Mouse (Mus musculus) lung, embryonic 14.5 days (tissue): ENCODE measurements at regions not wholly inside any gene's neighbourhood (a gene's known extent, or its start where the extent isn't known, plus 50 kb on each side); places are given as distances from the start of the nearest gene placed in this dataset.

ENCODE experiments used
- ATAC-seq: fragments of 200-750 bp; cut with Nextera tagmentation; 2 replicates; pipeline ENCODE4 v1.8.0; 2017; ENCODE audit warnings: mild to moderate bottlenecking, moderate TSS enrichment, moderate library complexity; ENCODE audit not compliant: insufficient read depth
- DNase-seq: peaks from one replicate; pipeline ENCODE4 v3.0.0-alpha.2; 2015
- H3K27ac ChIP-seq: fragments of 300-500 bp; sonication (generic); 2 replicates; pipeline ENCODE4 v1.5.1; 2014; ENCODE audit warnings: low read depth, mild to moderate bottlenecking, moderate library complexity
- H3K27me3 ChIP-seq: fragments of 300-500 bp; sonication (generic); 2 replicates; pipeline ENCODE4 v1.6.1; 2014; ENCODE audit warnings: low read length, control low read depth; ENCODE audit not compliant: insufficient read depth
- H3K36me3 ChIP-seq: fragments of 300-500 bp; sonication (generic); 2 replicates; pipeline ENCODE4 v1.6.1; 2014; ENCODE audit warnings: control low read depth; ENCODE audit not compliant: insufficient read depth
- H3K4me1 ChIP-seq: fragments of 300-500 bp; sonication (generic); 2 replicates; pipeline ENCODE4 v1.6.1; 2014; ENCODE audit warnings: antibody characterized with exemption, control low read depth; ENCODE audit not compliant: insufficient read depth
- H3K4me2 ChIP-seq: fragments of 300-500 bp; sonication (generic); 2 replicates; pipeline ENCODE4 v1.6.1; 2014; ENCODE audit warnings: mild to moderate bottlenecking
- H3K4me3 ChIP-seq: fragments of 300-500 bp; sonication (generic); 2 replicates; pipeline ENCODE4 v1.5.1; 2014; ENCODE audit warnings: low read depth, low read length
- H3K9ac ChIP-seq: fragments of 300-500 bp; sonication (generic); 2 replicates; pipeline ENCODE4 v1.6.1; 2014
- H3K9me3 ChIP-seq: fragments of 300-500 bp; sonication (generic); 2 replicates; pipeline ENCODE4 v1.6.1; 2016; ENCODE audit warnings: low read depth, low read length, control low read depth
- CTCF ChIP-seq: IDR thresholded peaks from 2 replicates; pipeline ENCODE4 v1.5.1; 2016; ENCODE audit warnings: antibody characterized with exemption, low read depth
- WGBS: fragments of 180-500 bp; shearing (Covaris S2); extraction: QIAGEN DNeasy Blood & Tissue Kit; methylation state at CpG from one replicate; pipeline ENCODE4 v1.1.7; 2014; 5-methylcytosine and 5-hydroxymethylcytosine counted together

DNA sequence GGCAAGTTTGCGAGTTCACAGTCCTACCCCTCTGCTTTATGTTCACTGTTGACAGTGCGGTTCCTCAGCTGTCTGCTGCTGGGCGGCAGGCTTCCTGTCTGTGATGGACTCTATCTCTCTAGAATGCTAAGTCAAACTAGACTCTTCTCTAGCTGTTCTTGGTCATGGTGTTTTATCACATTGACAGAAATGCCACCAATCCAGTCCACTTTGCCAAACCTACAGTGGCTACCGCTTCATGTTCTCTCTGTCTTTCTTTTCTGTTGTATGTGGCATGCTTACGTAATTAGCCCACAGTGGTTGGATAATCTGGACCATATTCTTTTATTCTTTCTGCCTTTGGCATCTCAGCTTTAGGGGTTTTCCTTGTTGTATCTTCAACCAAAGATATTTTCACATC lies 174.5 kb downstream of the 1700010I14Rik start:
- Histone ChIP-seq H3K36me3 (no peaks in the 10 kb centered on the region), H3K4me2 (no peak overlapping the region), H3K9me3 (no peaks in the 10 kb centered on the region), H3K4me1 (no peaks in the 10 kb centered on the region), H3K27me3 (no peaks in the 10 kb centered on the region), H3K4me3 (no peak overlapping the region), H3K27ac (no peak overlapping the region), H3K9ac (no peak overlapping the region)
- WGBS: 76% methylated on average over 5 of the region's 5 CpGs
- TF ChIP-seq CTCF: no peak
- no peak for DNase-seq
- ATAC-seq: no peak

DNA sequence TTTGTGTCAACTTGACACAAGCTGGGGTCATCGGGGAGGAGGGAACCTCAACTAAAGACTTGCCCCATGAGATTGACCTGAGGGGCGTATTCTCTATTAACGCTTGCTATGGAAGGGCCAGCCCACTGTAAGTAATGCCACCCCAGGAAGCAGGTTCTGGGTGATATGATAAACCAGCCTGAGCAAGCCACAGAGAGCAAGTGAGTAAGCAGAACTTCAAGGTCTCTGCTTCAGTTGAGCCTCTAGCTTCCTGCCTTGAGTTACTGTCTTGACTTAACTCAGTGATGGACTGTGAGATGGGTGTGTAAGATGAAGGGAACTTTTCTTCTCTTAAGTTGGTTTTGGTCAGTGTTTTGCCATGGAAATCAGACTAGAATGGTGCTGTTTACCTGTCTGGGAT lies 175.2 kb downstream of the 1700010I14Rik start:
- no peak for ATAC-seq

DNA sequence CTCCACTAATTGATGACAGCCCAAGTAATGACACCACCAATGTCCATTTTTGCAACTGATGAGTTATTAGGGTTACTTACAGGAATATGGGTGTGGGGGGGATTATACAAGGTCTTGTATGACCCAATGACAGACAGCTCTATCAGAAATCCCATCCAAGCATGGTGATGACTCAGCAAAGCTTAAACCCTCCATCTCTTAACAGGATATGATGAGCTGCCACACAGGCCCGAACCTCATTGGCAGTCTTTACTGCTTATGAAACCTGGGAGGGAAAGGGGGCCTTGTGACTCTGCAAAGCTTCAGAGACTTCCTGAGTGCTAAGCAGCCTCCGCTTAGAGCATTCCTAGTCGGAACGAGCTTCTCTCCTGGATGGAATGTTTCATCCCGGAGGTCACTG lies 176.4 kb downstream of the 1700010I14Rik start:
- WGBS: 83% methylated on average over 5 of the region's 5 CpGs
- Histone ChIP-seq H3K9me3 (no peaks in the 10 kb centered on the region), H3K4me3 (no peak overlapping the region), H3K27ac (no peak overlapping the region), H3K36me3 (no peaks in the 10 kb centered on the region), H3K4me1 (no peaks in the 10 kb centered on the region), H3K27me3 (no peaks in the 10 kb centered on the region), H3K9ac (no peak overlapping the region), H3K4me2 (no peak overlapping the region)
- DNase-seq (no peak), ATAC-seq (no peak)
- TF ChIP-seq CTCF: no peak

More for the DNA sequence above, 175.2 kb downstream of the 1700010I14Rik start:
- H3K27ac ChIP-seq: no peak overlapping the region
- no peak overlapping the region for H3K4me2 ChIP-seq
- H3K9ac ChIP-seq: no peak overlapping the region
- H3K4me1 ChIP-seq: no peaks in the 10 kb centered on the region
- TF ChIP-seq CTCF: no peak
- DNase-seq: no peak
- no peak overlapping the region for H3K4me3 ChIP-seq
- H3K36me3 ChIP-seq: no peaks in the 10 kb centered on the region
- no peaks in the 10 kb centered on the region for H3K27me3 ChIP-seq
- WGBS: 73% methylated on average over 3 of the region's 3 CpGs
- no peaks in the 10 kb centered on the region for H3K9me3 ChIP-seq

DNA sequence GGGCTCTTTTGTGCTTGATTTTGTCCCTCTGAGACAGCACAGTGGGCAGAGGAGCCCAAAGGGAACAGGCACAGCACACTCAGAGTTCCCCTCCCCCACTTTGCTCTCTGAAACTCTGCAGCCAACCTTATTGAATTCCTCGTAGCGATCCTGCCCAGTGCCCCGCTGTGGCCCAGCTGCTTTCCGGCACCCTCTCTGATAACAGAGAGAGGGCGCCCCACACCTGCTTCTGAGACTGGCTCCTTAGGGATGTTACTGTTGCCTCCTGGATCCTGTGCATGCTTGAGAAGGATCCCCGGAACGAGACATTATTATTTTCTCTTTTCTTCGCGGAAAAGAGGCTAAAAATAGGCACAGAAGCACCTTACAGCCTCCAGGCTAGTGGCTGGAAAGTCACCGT lies 179.0 kb downstream of the 1700010I14Rik start:
- peak overlapping the region; percentile 34 for H3K4me3 ChIP-seq
- DNase-seq (peak; percentile 53), ATAC-seq (no peak)
- H3K4me1 ChIP-seq: no peaks in the 10 kb centered on the region
- peak; percentile 56 for TF ChIP-seq CTCF
- H3K9me3 ChIP-seq: no peaks in the 10 kb centered on the region
- H3K4me2 ChIP-seq: peak overlapping the region; percentile 79
- H3K27ac ChIP-seq: no peak overlapping the region
- no peaks in the 10 kb centered on the region for H3K27me3 ChIP-seq
- no peaks in the 10 kb centered on the region for H3K36me3 ChIP-seq
- peak overlapping the region; percentile 24; the same call in 1 of the 2 replicates for H3K9ac ChIP-seq
- WGBS: 0% methylated on average over 10 of the region's 10 CpGs

DNA sequence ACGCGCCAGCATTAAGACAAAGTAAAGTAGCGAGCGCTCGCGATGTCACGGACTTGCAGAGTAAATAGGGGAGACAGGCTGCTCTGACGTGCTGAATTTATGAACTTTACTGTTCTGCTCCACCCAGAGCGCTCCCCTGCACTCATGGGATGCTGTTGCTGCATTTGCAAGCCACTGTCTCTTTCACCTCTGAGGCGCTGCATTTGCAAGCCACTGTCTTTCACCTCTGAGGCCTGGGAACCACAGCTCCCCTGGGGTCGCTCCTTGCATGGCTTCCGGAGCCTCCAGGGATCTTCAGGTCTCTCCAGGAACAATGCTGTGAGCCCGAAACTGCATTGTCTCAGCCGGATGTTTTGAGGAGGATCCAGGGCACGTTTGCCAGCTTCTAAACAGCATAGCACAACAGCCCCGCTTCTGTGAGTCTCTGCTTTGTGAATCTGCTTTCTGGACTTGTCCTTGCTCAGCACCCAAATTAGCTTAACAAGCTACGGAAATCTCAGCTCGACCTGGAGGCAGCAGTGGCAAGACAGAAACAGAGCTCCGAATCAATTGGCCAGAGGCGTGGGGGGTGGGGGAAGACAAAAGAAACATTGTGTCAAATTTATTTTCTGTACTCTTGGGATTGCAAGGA lies 179.6 kb downstream of the 1700010I14Rik start:
- H3K9me3 ChIP-seq: no peaks in the 10 kb centered on the region
- peak overlapping the region; percentile 34 for H3K4me3 ChIP-seq
- peak; percentile 33 for DNase-seq
- H3K4me2 ChIP-seq: peak overlapping the region; percentile 79
- H3K36me3 ChIP-seq: no peaks in the 10 kb centered on the region
- no peaks in the 10 kb centered on the region for H3K4me1 ChIP-seq
- ATAC-seq: no peak; the same call in 1 of the 2 replicates
- H3K9ac ChIP-seq: peak overlapping the region; percentile 24
- WGBS: under 1% methylated on average over 20 of the region's 20 CpGs
- no peak for TF ChIP-seq CTCF
- H3K27ac ChIP-seq: no peak overlapping the region
- H3K27me3 ChIP-seq: no peaks in the 10 kb centered on the region

DNA sequence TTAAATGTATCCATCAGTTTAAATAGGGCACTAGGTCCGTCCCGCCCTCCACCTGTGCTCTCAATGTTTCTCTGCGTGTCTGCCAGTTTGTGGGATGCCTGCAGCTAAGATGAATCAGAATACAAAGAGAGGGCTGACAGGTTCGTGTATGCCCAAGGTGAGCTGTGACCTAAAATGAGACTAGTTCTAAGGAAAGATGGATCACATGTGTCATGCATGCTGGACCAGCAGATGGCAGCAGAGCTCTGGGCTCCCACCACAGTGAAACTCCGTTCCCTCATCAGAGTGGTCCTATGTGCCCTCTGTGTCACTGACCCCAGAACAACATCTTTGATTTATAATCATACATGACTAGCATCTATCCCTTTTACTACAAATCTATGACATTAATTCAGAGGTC lies 180.3 kb downstream of the 1700010I14Rik start:
- H3K27me3 ChIP-seq: no peaks in the 10 kb centered on the region
- peak overlapping the region; percentile 79 for H3K4me2 ChIP-seq
- H3K9ac ChIP-seq: no peak overlapping the region
- WGBS: 0% methylated on average over 5 of the region's 5 CpGs
- no peaks in the 10 kb centered on the region for H3K9me3 ChIP-seq
- DNase-seq (peak; percentile 86), ATAC-seq (peak; percentile 63; the same call in 1 of the 2 replicates)
- TF ChIP-seq CTCF: peak; percentile 94
- H3K36me3 ChIP-seq: no peaks in the 10 kb centered on the region
- H3K4me3 ChIP-seq: peak overlapping the region; percentile 34; the same call in 1 of the 2 replicates
- no peak overlapping the region for H3K27ac ChIP-seq
- H3K4me1 ChIP-seq: no peaks in the 10 kb centered on the region

DNA sequence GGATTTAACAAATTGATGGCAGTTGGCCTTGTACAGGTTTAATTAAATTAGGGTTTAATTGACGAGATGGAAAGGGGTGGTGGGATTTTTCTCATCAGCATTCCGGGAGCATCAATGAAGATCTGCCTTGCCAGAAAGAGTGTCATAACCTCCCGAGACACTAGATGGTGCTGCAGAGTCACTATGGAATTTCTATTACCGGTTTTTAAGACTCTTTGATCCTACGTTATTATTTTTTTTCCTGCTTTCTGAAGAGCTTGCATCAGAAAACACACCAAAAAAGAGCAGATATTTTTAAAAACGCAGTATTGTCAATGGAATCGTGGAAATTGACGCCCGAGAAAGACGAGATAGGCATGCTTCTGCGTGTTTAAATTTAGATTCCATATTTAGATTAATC lies 181.2 kb downstream of the 1700010I14Rik start:
- Histone ChIP-seq H3K4me3 (no peak overlapping the region), H3K27ac (no peak overlapping the region), H3K9me3 (no peaks in the 10 kb centered on the region), H3K4me1 (no peaks in the 10 kb centered on the region), H3K9ac (no peak overlapping the region), H3K4me2 (peak overlapping the region; percentile 35; the same call in 1 of the 2 replicates), H3K27me3 (no peaks in the 10 kb centered on the region), H3K36me3 (no peaks in the 10 kb centered on the region)
- 11% methylated on average over 11 of the region's 11 CpGs for WGBS
- DNase-seq: peak; percentile 90
- ATAC-seq: no peak
- peak; percentile 76 for TF ChIP-seq CTCF
